Mouse (Mus musculus) heart, postnatal 4 days (tissue): ENCODE results near the gene Opn4. TPM values are rescaled to one million over a fixed set of nuclear protein-coding genes. Genes with fewer than 3 reads are reported as not detected.

Experiments
- DNase-seq: peaks from one replicate; pipeline ENCODE4 v3.0.0; 2021
- total RNA-seq, 2 experiments: library from RNA; stranded (reverse); gene quantifications; 2 replicates each; pipeline ENCODE4 v1.2.3; 2021

Gene Opn4
- total RNA-seq, 2 experiments from 2014 or later, result 2.9 to 4.8 TPM

DNA sequence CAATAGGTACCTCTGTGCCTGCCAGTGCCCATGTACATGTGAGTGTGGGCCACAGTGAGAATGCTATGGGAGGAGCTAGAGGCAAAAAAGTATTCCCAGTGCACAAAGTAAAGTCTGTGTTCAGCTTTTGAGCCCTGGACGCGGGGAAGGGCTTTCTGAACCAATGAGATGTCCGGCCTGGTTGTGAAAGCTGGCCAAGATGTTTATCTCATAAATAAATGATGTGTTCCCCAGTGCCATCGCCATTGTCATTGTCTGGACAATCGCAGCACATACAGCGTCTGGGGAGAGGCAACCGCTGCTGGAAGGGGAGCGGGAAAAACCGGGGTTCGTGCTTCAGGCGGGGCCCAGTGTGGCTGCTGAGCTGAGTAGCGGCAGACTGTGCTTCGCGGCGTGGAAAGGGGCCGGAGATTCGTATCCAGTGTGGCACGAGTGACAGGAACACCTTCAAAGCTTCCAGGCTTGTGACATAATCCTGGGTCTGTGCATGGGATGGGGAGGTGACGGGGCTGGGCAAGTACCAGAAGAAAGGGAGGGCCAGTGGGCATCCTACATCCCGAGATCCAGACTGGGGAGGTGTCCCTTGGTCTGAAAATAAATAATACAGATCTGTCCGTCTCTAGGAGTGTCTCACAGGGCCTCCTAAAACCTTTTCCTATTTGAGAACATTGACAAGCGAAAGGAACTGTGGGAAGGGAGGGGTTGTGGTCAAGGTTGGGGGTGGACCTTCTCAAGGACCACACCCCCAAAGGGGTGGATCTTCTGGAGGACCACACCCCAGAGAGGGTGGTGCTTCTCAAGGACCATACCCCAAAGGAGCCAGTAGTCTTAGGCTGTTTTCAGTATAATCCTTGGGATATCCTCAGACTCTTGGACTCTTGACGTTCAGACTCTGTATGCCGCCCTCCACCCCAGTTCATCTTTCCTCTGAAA is 8.9 kb downstream of the Opn4 start:
- DNase-seq, result peak; percentile 45

- DNase-seq, result peak; percentile 46
Measured at GRCm38 (mm10) chr14:34590017-34590570, 9.8 kb downstream of the Opn4 start.

DNA sequence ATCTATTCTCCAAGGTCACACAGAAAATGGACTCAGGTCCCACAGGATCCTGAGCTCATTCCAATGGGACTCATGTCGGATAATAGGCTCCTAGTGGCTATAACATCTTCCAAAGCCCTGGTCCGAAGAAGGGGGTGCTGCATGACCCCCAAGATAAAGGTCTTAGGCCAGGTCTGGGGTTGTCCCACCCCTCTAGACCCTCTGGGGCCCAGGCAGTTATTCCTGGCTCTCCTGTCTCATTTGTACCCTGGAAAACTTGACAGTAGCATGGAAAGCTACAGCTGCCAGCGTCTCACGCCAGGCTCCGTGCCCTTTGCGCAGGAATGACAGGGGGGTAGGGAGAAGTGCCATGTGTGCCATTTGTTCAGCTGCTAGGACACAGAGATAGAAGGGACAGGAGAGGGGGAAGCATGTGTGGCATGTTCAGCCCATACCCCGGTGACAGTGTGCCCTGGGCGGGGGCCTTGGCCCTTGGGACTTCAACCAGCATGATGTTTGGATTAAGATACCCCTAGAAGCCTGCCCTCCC is 10.7 kb downstream of the Opn4 start:
- DNase-seq, result peak; percentile 76

GRCm38 (mm10) chr14:34588498-34588897 is 11.4 kb downstream of the Opn4 start, which contains the start of gene Ldb3:
TSS of gene Ldb3 (minus strand) at chr14:34588682.
- peak; percentile 85 for DNase-seq

DNA sequence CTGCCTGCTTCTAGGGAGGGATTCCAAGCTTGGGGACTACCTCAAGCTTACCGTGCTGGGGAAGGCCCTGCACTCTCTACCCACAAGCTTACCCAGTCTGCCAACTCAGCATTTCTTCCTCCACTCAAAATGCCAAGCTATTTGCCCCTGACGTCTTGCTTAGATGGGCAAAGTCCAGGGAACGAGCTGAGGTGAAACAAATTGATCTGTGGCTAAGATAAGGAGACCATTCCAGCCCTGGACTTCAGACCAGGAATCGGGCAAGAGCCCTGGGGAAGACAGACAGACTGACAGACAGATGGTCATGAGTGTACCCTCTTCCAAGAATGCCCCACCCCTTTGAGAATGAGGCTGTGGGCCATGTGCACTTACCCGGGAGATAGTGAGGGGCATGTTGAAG is 11.9 kb downstream of the Opn4 start:
- DNase-seq, result no peak

DNA sequence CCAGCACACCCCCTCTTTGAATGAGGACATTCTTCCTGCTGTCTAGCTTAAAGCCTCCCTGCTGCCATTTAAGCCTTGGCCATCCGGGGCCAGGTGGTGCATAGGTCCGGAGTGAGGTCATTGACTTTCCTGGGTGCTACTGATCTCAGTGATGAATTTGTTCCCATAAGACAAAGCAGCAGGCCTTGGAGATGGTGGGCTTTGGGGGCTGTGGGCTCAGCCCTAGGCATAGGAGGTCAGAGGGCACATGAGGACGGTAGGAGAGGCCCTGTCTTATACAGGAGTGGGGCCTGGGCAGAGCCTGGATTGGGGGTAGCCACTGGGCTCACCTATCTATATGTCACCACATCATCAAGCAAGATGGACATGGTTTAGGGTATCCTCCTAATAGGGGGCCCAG is 13.1 kb downstream of the Opn4 start:
- DNase-seq, result no peak

- peak; percentile 49 for DNase-seq
Measured at GRCm38 (mm10) chr14:34585358-34586105, 14.4 kb downstream of the Opn4 start.

- peak; percentile 79 for DNase-seq
Measured at GRCm38 (mm10) chr14:34582740-34583427, 17.1 kb downstream of the Opn4 start.

- no peak for DNase-seq
Measured at GRCm38 (mm10) chr14:34576858-34577257, 23.1 kb downstream of the Opn4 start.

DNA sequence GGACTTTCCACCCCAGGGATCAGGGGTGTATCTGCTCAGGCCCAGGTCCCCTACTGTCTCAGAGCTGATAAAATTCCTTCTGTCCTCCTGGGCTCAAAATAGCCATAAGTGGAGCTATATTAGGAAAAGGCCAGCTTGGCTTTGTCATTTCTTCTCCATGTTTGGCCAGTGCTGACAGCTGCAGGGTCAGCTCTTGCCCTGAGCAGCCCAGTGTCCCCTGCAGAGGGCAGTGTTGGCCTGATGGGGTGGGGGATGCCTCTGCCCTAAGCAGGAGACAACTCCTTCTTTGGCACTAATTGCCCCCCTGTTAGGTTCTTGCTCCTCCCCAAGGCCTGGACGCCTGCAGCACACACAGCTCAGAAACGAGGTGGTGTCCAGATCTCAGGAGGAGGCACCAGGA is 25.9 kb downstream of the Opn4 start:
- DNase-seq, result peak; percentile 94

DNA sequence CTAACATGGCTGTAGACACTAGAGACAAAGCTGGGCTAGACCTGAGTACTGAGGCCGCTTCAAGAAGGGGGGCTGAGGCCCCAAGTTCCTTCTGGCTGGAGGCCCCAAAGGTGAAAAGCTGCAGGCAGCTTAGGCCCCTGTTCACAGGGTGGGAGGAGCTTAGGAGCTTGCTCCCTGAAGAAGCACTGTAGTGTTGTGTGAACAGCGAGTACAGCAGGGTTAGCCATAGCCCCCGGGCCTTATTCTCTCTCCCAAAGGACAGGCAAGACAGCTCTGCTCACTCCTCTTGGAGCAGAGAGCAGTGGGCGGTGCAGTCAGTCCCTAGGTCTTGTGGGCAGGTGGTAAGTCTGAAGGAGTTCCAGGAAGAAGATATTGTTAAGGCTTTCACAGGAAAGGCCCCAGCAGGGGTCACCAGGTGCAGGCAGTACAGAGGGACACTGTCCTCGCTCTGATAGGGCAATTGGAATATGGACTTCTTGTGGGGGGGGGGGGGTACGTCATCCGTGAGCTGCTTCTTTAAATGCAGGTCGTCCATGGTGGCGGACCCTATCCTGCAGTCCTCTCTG is 26.5 kb downstream of the Opn4 start:
- DNase-seq, result peak; percentile 35

DNA sequence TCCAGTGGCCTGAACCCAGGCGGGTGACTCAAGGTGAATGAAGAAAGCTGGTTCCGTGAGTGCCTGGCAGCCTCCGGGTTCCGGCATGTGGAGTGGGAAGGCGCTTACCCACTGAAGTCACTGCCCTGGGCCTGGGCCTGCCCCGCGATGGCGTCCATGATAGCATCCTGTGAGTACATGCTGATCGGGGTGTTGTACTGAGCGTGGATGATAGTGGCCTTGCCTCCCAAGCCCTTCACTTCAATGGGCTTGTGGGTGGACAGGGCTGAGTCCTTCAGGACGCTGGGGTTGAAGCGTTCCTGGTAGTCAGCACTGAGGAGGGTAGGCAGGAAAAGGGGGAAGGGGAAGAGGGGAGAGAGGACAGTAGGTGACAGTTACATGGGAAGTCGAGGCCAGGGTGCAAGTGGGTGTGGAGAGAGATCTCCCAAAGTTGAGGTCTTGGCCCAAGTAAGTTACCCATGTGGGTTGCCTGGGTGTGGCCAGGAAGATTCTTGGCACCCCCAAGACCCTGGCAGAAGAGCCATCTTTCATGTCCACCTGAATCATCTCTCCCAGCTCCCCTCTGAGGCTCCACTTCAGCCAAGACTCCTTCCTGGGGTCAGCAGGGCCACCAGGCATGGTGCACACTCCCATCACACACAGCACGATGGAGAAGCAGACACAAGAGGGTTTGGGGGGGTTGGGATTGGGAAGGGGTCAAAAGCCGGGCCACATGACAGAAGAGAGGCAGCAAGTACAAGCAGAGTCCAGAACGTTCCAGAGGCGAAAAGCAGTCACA is 28.1 kb downstream of the Opn4 start:
- DNase-seq, result peak; percentile 44

DNA sequence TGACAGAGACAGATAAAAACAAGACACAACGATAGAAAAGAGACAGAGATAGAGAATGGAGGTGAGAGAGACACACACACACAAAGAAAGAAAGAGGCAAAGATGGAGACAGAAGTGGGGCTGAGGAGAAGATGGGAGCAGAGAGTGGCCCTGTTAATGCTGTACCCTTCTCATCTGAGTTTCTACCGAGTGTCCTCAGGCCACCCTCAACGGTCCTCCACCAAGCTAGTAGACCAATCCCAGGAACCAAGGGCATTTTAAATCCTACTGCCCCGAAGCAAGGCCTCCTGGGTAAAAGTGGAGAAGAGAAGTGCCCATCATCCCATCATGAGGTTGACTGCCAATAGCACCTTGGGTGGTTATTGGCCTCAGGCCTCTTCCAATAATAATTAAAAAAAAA is 29.0 kb downstream of the Opn4 start:
- peak; percentile 27 for DNase-seq

DNA sequence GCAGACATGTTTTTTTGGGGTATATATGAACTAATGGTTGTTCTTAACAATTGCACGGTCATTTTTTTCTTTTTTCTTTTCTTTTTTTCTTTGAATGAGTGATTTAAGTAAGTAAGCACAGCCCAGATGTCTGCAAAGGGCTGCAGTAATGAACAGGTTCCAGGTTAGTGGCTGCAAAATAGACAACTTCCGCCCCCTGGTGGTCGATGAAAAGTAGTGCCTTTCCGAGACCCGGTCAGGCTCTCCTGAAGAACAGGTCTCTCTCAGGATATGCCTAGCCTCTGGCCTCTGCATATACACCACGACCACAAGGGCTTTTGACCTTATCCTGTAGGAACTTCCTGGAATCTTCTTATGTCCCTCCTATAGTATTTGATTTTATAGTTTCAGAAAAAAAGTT is 29.6 kb downstream of the Opn4 start:
- peak; percentile 89 for DNase-seq

GRCm38 (mm10) chr14:34569534-34570194 is 30.3 kb downstream of the Opn4 start:
- DNase-seq, result no peak

- no peak for DNase-seq
Measured at GRCm38 (mm10) chr14:34568626-34569025, 31.3 kb downstream of the Opn4 start.

GRCm38 (mm10) chr14:34567697-34568096 is 32.2 kb downstream of the Opn4 start:
- DNase-seq, result peak; percentile 68

GRCm38 (mm10) chr14:34566530-34566929 is 33.4 kb downstream of the Opn4 start:
- no peak for DNase-seq

- peak; percentile 80 for DNase-seq
Measured at GRCm38 (mm10) chr14:34565711-34566110, 34.2 kb downstream of the Opn4 start.

GRCm38 (mm10) chr14:34564646-34565045 is 35.3 kb downstream of the Opn4 start:
- peak; percentile 70 for DNase-seq
